Mouse (Mus musculus) telencephalon, adult 2 months (tissue): ENCODE measurements around the gene G3bp1.
A peak's percentile ranks its signal among the peaks of the same experiment; 100 is the strongest.

Experiments used
- DNase-seq: peaks from one replicate; pipeline ENCODE4 v3.0.0-alpha.2; 2011; ENCODE audit warnings: low read depth, low spot score

Gene G3bp1

DNA sequence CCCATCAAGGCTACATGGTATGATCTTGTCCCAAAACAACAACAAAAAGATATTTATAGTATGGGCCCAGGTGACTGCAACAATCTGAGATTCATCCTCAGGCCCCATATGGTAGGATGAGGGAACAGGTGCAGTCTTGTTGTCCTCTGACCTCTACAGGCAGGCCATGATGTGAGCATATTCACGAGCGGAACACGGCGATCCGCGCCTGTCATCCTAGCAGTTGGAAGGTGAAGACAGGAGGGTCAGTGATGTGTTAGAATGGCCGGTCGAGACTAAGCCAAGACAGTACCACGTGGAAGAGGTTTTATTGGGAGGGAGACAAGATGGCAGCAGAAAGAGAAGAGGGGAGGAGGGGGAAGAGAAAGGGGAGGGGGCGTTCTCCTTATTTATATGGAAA, 4.8 kb upstream of the G3bp1 start:
- DNase-seq: no peak

DNA sequence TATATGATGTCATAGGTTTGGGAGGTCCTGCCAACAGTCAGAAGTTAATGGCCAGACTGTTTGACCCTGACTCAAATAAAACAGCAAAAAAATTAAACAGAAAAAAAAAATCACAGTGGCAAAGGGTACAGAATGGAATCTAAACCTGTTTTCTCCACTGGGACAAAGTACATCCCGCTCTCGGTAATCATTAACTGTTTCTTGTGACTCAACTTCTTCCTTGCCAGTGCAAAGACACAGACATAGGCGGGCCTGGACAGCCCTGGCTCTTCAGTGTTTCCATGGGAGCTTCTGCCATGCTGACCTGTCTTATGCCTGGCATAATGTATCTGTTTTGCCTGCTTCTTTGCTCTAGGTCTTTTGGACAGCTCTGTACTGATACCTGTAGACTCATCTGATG, 4.3 kb upstream of the G3bp1 start:
- DNase-seq: no peak

DNA sequence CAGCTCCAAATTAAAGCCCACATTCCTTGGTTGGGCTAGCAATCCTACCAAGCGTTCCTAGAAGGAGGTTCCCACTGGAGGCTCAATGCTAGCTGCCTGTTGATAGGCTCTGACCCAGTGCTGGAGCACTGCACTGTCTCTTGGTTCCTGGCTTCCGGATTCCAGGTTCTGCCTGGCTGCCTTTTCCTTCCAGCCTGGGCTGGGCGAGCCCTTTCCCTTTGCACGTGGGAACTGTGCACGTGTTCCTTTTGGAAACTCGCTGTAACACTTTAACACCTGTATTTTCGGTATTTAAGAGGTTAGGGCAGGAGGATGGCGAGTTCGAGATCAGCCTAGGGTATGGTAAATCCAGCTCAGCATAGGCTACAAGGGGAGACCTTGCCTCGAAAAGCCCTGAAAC, 1.5 kb upstream of the G3bp1 start:
- no peak for DNase-seq

DNA sequence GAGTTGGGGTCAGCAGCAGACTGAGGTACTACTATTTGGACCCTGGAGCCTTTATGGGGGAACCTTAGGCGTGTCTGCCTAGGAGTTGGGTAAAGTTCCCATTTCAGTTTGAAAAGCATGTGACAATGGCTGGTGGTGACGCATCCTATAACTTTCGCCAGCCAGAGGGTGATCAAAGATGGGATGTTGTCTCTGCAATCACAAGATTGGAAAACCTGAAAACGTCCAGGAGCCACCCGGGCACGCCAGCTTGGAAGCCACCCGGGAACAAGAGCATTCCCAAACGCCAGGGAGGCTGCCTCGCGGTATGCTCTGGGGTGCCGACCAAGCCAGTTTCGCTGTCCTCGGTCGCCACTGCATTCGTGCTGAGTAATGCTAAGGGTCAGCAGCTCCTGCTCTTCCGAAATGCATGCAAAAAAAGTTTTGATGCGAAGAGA, 856 bp upstream of the G3bp1 start:
- no peak for DNase-seq

DNA sequence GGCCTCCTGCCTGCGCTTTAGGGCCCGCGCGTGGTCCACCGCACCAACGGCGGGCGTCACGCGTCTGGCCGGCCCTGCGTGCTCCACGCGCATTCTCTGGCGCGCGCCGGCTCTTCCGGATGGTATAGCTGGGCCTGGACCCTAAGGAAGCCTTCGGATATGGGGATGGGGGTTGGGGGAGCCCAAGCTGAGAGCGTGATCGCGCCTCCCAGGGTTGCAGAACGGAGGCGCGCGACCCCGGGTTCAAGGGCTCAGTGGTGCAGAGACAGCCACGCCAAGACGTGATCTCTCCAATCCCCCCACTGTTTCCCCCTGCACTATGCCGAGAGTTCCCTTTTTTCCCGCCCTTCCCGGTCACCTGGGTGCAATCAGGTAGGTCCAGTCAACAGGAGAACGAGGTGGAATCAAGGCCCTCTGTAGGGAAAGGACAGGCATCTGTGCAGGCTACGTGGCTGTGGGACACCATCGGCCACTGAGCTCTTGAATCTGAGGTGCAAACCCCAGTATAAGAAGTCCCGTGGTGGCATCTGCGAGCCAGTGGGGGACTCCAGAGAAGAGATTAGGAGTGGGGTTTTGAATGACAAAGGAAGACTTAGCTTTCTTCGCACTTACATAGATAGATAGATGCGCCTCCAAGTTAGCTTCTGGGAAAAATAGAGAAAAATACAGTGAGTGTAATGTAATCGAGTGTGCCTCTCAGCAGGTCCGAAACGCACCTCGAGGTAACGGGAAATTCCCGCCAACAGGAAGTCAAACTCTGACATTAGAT, 622 bp downstream of the G3bp1 start:
- DNase-seq: no peak

DNA sequence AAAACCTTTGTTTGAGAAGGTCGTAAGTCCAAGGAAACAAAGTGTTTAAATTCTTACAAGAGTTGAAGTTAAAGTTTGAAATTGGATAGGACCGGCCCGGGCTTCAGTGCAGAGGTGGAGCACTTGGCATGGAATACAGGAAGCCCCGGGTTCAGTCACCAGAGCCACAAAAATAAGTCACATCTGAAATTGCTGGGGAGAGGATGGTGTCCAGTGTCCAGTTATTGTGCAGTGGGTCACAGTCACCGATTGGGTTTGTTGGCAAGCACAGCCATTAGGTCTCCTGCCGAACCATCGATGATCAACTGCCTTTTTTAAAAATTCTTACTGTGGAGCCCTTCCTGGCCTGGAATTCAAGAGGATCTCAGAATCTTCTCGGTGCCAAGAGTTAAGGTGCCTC, 1.3 kb downstream of the G3bp1 start:
- DNase-seq: no peak

DNA sequence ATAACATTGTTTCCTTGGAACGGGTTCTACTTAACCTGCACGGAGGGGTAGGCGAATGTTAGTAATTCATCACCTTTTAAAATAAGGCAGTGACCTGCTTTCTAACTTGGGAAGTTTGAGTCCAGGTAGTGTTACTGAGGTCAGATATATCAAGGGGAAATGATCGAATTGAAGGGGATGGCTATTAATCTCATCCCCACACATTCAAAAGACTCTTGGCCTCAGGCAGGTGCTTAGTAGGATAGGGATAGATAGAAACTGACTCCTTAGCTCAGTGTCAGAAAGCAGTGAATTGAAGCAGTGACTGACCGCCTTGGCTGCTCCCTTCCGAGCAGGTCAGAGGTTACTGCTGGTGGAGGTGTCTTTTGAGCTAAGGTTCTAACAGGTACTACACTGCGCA, 2.0 kb downstream of the G3bp1 start:
- DNase-seq: no peak

DNA sequence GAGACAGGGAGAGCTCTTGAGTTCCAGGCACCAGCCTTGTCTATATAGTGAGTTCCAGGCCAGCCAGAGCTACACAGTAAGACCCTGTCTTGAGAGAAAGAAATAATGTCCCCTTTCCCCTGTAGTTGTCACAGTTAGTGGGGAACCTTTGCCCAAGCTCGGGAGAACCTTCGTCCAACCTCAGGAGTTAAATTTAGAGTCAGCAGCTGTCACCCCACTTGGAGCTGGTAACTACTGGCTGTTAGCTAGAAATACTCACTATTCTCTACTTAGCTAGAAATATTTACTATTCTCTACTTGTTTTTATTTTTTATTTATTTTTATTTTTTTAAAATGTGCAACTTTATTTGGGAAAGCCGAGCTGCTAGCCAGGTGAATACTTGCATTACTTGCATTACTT, 3.7 kb downstream of the G3bp1 start:
- no peak for DNase-seq

DNA sequence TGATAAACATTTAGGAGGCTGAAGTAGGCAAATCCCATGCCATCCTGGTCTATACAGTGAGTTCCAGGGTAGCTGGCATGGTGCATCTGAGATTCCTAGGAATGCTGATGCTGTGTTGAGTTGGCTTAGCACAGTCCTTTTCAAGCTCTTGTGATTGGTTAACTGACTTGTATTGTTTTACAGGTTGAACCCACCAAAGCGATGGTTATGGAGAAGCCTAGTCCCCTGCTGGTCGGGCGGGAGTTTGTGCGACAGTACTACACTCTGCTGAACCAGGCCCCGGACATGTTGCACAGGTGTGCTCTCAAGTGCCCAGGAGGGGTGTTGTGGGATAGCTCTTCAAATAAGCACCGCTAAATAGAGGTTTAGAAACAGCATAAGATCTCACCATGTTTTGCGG, 16.0 kb downstream of the G3bp1 start:
- DNase-seq: no peak

DNA sequence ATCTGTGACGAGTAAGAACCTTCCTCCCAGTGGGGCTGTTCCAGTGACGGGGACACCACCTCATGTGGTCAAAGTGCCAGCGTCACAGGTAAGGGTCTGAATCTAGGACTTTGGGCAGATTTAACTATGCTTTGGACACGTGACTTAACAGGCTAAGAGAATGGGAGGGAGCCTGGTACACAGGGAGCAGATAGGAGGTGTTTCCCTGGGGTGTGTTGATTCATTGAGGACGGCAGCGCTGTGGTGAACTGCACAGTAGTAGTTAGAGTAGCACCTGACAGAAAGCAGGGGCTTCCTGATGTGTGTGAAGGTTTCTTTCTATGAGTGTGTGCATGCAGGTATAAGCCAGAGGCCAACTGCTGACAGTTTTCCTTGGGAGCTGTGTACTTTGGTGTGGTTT, 26.7 kb downstream of the G3bp1 start:
- no peak for DNase-seq

DNA sequence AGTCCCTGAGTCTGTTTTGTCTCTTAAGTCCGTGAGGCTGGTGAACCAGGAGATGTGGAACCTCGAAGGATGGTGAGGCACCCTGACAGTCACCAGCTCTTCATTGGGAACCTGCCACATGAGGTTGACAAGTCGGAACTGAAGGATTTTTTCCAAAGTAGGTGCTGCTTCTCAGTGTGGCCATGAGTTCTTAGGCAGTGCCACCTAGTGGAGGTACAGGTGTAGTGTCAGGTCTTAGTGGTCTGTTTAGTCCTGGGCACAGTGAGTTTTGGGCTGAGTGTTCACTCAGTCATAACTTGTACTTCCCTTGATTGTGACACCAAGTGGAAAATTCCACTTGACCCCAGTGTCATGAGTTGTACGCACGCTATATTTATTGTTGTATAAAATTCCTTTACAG, 28.4 kb downstream of the G3bp1 start:
- peak; percentile 21 for DNase-seq

DNA sequence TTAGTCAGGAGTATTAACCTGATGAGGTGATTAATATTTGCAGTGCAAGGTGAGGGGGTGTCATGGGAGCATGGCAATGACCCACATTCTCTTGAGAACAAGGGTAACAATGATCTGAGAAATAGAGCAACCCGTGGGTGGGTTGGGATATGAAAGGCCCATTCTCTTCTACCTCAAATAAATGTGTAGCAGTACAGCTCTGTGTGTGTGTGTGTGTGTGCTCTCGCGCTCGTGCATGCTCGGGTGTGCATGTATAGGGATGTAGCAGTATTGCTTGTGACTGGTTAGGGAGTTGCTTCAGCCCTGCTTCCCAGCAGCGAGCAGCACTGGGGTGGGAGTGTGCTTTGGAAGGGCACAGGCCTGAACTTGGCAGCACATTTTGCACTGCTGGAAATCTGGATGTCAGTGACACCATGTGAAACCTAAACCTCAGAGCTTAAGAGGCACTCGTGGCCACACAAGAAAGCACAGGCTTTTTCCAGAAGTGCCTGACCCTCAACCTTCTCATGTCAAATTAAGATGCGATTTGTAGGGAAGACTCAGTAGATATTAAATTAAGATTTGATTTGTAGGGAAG, 32.6 kb downstream of the G3bp1 start:
- DNase-seq: no peak

DNA sequence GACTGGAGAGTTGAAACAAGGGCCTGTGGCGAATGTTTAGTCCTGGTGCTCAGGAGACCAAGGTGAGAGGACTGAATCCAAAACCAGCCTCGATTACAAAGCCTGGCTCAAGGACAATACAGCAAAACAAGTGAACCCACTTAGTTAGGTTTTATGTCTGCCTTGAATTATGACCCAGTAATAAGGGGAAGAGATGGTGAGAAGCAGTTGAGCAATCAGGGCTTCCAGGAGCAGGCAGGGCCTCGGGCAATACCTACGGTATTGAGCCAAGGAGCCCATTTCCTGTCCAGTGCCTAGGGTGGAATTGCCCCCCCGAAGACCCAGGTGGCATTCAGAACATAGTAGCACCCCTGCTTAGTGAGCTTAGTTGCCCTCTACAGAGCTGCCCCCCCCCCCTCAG, 33.4 kb downstream of the G3bp1 start:
- no peak for DNase-seq

DNA sequence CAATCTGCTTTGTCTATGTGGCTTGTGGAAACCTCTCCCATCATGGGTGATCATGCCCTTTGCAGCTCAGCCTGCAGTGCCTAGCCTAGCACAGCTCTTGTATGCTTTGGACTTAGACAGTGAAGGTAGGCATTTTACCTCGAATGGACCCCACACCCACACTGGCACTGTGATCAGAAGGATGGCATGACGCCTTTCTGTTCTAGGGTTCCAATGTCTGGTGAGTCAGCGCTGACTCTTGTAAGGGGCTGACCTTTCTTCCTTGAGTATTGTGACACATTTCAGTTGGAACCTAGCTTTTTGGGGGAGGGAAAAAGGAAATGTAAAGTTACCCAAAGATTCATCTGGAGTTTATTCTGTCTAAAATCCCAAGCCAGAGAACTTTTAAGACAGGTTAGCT, 36.0 kb downstream of the G3bp1 start:
- no peak for DNase-seq

DNA sequence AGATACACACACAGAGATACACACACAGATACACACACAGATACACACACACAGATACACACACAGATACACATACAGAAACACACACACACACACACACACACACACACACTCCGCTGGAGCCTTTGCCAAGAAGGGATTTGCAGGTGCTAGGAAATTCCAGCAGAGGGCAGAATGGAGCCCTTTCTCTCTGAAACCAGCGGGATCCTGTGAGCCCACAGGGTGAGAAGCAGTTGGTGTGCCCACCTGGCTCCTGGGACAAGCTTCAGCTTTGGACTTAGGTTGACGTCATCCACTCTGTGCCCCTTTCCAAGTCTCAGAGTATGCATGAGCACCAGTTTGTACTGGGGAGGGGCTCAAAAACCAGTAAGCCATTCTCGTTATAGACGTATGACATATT, 41.9 kb downstream of the G3bp1 start:
- no peak for DNase-seq

DNA sequence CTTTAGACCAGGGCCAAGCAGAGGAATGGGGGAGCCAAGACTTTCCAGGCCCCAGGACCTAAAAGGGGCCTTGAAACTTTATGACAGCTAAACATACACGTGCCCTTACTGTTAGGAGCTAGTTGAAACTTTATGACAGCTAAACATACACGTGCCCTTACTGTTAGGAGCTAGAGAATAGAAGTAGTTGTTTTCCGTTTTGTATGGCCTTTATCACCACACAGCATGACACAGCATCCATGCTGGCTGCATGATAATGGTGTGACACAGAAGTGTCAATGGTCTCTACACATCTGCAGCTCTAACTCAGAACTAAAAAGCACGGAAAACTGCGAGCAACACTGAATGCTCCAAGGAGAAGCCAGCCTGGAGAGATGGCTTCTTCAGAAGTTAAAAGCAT, 48.2 kb downstream of the G3bp1 start:
- DNase-seq: no peak

DNA sequence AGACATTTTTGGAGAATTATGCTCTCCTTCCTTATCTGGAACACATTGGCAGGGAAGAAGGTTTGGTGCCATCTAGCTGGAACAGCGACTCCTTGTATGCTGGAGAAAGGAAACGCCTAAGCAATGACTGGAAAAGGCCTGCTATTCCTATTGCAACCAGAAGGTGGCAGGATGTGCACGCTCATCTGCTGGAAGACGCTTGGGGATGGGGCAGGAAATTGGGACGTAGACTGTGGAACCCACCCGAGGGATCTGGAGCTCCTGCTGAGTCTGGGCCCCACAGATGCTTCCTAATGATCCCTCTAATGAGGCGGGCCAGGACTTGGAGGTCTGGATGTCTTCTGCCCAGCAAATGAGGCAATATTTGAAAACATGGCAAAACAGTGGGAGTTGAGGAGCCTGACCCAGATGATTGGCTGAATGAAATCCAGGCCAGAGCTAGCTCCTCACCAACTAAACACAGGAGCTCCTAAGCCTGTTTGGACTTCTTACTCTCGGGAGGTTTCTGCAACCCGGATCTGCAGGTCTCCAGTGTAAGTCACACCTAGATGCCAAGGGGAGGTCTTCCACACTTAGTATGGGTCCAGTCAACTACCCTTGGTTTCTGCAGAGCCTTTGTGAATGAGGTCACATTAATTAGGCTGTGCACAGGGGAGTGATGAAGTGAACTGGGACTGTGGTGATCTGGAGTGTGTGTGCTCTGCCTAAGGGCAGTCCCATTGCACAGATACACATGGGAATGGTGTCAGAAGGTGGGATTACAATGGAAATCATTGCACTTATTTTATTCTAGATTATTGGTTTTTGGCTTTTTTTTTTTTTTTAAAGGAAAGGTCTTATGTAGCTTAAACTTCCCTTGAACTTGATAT, 49.6 kb downstream of the G3bp1 start:
- DNase-seq: peak; percentile 68

DNA sequence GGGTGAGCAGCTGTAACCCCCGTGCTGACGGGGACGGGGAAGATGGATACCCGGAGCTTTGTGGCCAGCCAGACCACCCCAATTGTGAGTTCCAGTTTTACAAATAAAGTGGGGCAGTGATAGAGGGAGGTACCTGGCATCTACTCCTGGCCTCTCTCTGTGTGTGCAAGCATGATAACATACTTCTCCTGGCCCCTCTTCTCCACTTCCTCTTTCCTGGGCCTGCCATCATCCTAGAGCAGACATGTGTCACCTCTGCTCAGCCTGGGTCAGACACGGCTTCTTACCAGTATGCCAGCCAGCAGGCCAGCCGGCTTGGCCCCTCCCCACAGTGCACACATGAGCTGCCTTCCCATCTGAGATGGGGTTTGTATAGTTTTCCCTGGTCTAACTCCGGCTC, 61.3 kb downstream of the G3bp1 start:
- no peak for DNase-seq

DNA sequence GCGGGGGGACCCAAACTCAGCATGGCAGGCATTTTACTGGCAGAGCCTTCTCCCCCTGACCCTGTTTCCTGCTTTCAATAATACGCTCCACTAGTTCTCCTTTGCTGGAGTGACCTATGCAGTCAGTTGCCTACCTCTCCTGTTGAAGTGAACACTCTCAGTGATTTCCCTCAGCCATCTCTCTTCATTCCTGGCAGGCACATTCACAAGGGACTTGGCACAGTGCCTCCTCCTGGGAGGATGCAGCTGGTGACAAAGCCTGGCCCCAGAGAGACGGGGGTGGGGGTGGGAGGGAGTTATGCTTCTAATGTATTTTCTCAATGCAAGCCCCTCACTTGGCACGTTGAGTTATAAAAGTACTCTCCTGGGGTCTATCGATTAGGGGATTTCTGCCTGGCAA, 63.9 kb downstream of the G3bp1 start:
- peak; percentile 46 for DNase-seq

DNA sequence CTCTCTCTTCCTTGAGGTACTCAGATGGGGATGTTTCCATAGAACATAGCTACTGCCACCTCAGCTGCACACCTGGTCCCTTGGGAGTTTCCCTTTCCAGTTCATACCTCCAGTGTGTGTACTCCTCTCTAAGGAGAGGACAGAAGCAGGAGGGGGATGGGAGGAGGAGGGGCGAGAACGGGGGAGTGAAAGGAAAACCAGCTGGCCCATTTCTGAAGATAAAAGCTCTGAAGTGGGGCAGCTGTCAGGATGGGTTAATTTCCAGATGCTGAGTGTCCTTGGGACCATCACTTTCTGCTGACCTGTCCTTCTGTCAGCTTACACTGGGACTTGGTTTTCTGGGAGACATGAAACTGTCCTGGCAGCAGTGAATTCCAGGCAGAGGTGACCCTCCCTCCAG, 65.3 kb downstream of the G3bp1 start:
- no peak for DNase-seq

DNA sequence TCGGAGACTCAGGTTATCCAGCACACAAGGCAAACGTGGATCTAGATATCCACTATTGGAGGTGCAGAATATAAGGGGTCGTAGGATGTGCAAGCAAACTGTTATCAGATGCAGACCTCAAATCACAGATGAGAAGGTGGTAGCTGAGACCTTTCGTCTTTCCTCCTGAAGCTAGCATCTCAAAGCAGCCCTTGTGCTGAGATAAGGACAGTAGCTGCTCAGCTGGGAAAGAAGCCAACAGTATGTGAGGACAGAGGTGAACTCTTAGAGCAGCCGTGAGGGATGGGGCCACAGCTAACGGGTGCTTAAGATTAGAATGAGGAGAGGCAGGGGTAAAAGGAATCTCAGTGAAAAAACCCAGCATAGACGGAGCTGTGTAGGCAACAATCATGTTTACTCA, 72.6 kb downstream of the G3bp1 start:
- no peak for DNase-seq

DNA sequence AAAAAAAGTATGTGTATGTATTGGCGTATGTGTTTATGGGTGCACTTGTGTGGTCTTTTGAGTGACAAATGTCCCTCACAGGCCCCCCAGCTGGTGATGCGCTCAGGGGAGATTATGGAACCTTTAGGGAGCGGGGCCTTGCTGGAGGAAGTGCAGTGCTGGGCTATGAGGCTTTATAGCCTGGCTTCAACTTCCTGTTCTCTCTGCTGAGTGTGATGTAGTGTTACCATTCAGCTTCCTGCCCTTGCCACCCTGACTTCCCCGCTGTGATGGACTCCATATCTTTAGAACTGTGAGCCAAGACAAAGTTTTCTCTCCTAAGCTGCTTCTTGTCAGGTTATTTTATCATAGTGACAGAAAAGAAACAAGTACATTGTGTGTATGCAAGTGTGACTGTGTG, 73.2 kb downstream of the G3bp1 start:
- DNase-seq: no peak

DNA sequence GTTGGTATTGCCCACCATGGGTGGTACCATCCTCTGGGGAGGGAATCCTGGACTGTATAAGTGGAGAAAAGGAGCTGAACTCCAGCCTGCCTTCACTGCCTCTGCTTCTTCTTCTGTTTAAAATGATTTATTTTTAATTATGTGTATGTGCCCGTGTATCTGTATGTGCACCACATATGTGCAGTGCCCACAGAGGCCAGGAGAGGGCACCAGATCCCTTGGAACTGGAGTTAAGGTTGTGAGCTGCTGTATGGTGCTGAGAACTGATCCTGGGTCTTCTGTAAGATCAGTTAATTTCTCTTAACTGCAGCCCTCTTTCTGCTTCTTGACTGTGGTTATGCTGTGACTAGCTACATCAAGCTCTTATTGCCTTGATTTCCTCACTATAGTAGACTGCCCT, 76.2 kb downstream of the G3bp1 start:
- no peak for DNase-seq
